Mouse (Mus musculus): ENCODE measurements around the gene Cbx7. TPM values are rescaled to one million over a fixed set of nuclear protein-coding genes. Genes with fewer than 3 reads are reported as not detected.

Cbx7 gene
- polyA plus RNA-seq, 1 experiment from 2014 or later, result 4.8 TPM

- peak overlapping the region; percentile 94 for H3K4me2 ChIP-seq (ENCODE audit: low read length)
- H3K36me3 ChIP-seq (ENCODE audit: control insufficient read depth, insufficient read depth, low read length), result no peaks in the 10 kb centered on the region
- H3K9me3 ChIP-seq (replicated peaks; ENCODE audit: control insufficient read depth, low read length, poor library complexity, severe bottlenecking), result no peaks in the 10 kb centered on the region
- no peak for ATAC-seq
- peaks cover 24% of the 10 kb centered on the region for H3K4me1 ChIP-seq (ENCODE audit: control insufficient read depth, insufficient read depth, low read length)
- peak overlapping the region; percentile 85 for H3K27ac ChIP-seq (ENCODE audit: low read length)
- peak overlapping the region; percentile 81 for H3K4me3 ChIP-seq (ENCODE audit: low read depth, low read length)
- peaks cover 26% of the 10 kb centered on the region for H3K27me3 ChIP-seq (ENCODE audit: control insufficient read depth, insufficient read depth, low read depth, low read length)
- 2% methylated on average over 22 of the region's 36 CpGs for WGBS
- H3K9ac ChIP-seq (ENCODE audit: low read depth, low read length), result peak overlapping the region; percentile 95
These were observed 42.5 kb upstream of the Cbx7 start for GRCm38 (mm10) chr15:80013256-80014030.

GRCm38 (mm10) chr15:80012527-80013201 is 41.7 kb upstream of the Cbx7 start:
- Histone ChIP-seq H3K27me3 (ENCODE audit: control insufficient read depth, insufficient read depth, low read depth, low read length) (peaks cover 26% of the 10 kb centered on the region), H3K4me1 (ENCODE audit: control insufficient read depth, insufficient read depth, low read length) (peaks cover 24% of the 10 kb centered on the region), H3K4me3 (ENCODE audit: low read depth, low read length) (peak overlapping the region; percentile 81), H3K9ac (ENCODE audit: low read depth, low read length) (peak overlapping the region; percentile 95), H3K9me3 (replicated peaks; ENCODE audit: control insufficient read depth, low read length, poor library complexity, severe bottlenecking) (no peaks in the 10 kb centered on the region), H3K27ac (ENCODE audit: low read length) (peak overlapping the region; percentile 85), H3K36me3 (ENCODE audit: control insufficient read depth, insufficient read depth, low read length) (no peaks in the 10 kb centered on the region), H3K4me2 (ENCODE audit: low read length) (peak overlapping the region; percentile 94)
- ATAC-seq, result peak; percentile 80
- under 1% methylated on average over 38 of the region's 60 CpGs for WGBS

- H3K9ac ChIP-seq (ENCODE audit: low read depth, low read length), result peak overlapping the region; percentile 95
- peaks cover 24% of the 10 kb centered on the region for H3K4me1 ChIP-seq (ENCODE audit: control insufficient read depth, insufficient read depth, low read length)
- peak overlapping the region; percentile 85 for H3K27ac ChIP-seq (ENCODE audit: low read length)
- H3K27me3 ChIP-seq (ENCODE audit: control insufficient read depth, insufficient read depth, low read depth, low read length), result peaks cover 26% of the 10 kb centered on the region
- H3K36me3 ChIP-seq (ENCODE audit: control insufficient read depth, insufficient read depth, low read length), result no peaks in the 10 kb centered on the region
- peak; percentile 75 for ATAC-seq
- H3K4me3 ChIP-seq (ENCODE audit: low read depth, low read length), result peak overlapping the region; percentile 81
- H3K4me2 ChIP-seq (ENCODE audit: low read length), result peak overlapping the region; percentile 94
- WGBS, result 1% methylated on average over 49 of the region's 56 CpGs
- no peaks in the 10 kb centered on the region for H3K9me3 ChIP-seq (replicated peaks; ENCODE audit: control insufficient read depth, low read length, poor library complexity, severe bottlenecking)
These were observed 41.0 kb upstream of the Cbx7 start for GRCm38 (mm10) chr15:80011778-80012526.

GRCm38 (mm10) chr15:80011194-80011593 is 40.3 kb upstream of the Cbx7 start:
- ATAC-seq, result no peak
- H3K9ac ChIP-seq (ENCODE audit: low read depth, low read length), result no peak overlapping the region
- H3K4me2 ChIP-seq (ENCODE audit: low read length), result peak overlapping the region; percentile 23; the same call in 1 of the 2 replicates
- 45% methylated on average over 6 of the region's 6 CpGs for WGBS
- H3K36me3 ChIP-seq (ENCODE audit: control insufficient read depth, insufficient read depth, low read length), result no peaks in the 10 kb centered on the region
- peaks cover 24% of the 10 kb centered on the region for H3K4me1 ChIP-seq (ENCODE audit: control insufficient read depth, insufficient read depth, low read length)
- no peak overlapping the region for H3K4me3 ChIP-seq (ENCODE audit: low read depth, low read length)
- peaks cover 22% of the 10 kb centered on the region for H3K27me3 ChIP-seq (ENCODE audit: control insufficient read depth, insufficient read depth, low read depth, low read length)
- H3K9me3 ChIP-seq (replicated peaks; ENCODE audit: control insufficient read depth, low read length, poor library complexity, severe bottlenecking), result no peaks in the 10 kb centered on the region
- no peak overlapping the region for H3K27ac ChIP-seq (ENCODE audit: low read length)

GRCm38 (mm10) chr15:80010182-80010558 is 39.3 kb upstream of the Cbx7 start:
- H3K9ac ChIP-seq (ENCODE audit: low read depth, low read length), result no peak overlapping the region
- H3K4me2 ChIP-seq (ENCODE audit: low read length), result no peak overlapping the region
- H3K27me3 ChIP-seq (ENCODE audit: control insufficient read depth, insufficient read depth, low read depth, low read length), result peaks cover 12% of the 10 kb centered on the region
- no peak overlapping the region for H3K4me3 ChIP-seq (ENCODE audit: low read depth, low read length)
- H3K36me3 ChIP-seq (ENCODE audit: control insufficient read depth, insufficient read depth, low read length), result no peaks in the 10 kb centered on the region
- WGBS, result 38% methylated on average over 5 of the region's 7 CpGs
- no peaks in the 10 kb centered on the region for H3K9me3 ChIP-seq (replicated peaks; ENCODE audit: control insufficient read depth, low read length, poor library complexity, severe bottlenecking)
- ATAC-seq, result no peak
- no peak overlapping the region for H3K27ac ChIP-seq (ENCODE audit: low read length)
- peaks cover 24% of the 10 kb centered on the region for H3K4me1 ChIP-seq (ENCODE audit: control insufficient read depth, insufficient read depth, low read length)

GRCm38 (mm10) chr15:80009421-80010181 is 38.7 kb upstream of the Cbx7 start:
- no peak for ATAC-seq
- Histone ChIP-seq H3K4me2 (ENCODE audit: low read length) (no peak overlapping the region), H3K4me1 (ENCODE audit: control insufficient read depth, insufficient read depth, low read length) (peaks cover 20% of the 10 kb centered on the region), H3K36me3 (ENCODE audit: control insufficient read depth, insufficient read depth, low read length) (no peaks in the 10 kb centered on the region), H3K4me3 (ENCODE audit: low read depth, low read length) (no peak overlapping the region), H3K9me3 (replicated peaks; ENCODE audit: control insufficient read depth, low read length, poor library complexity, severe bottlenecking) (no peaks in the 10 kb centered on the region), H3K9ac (ENCODE audit: low read depth, low read length) (no peak overlapping the region), H3K27ac (ENCODE audit: low read length) (no peak overlapping the region), H3K27me3 (ENCODE audit: control insufficient read depth, insufficient read depth, low read depth, low read length) (peaks cover 8% of the 10 kb centered on the region)
- 60% methylated on average over 12 of the region's 12 CpGs for WGBS

GRCm38 (mm10) chr15:80008461-80008860 is 37.5 kb upstream of the Cbx7 start:
- no peak overlapping the region for H3K4me3 ChIP-seq (ENCODE audit: low read depth, low read length)
- ATAC-seq, result no peak
- H3K9me3 ChIP-seq (replicated peaks; ENCODE audit: control insufficient read depth, low read length, poor library complexity, severe bottlenecking), result no peaks in the 10 kb centered on the region
- H3K27ac ChIP-seq (ENCODE audit: low read length), result no peak overlapping the region
- no peak overlapping the region for H3K9ac ChIP-seq (ENCODE audit: low read depth, low read length)
- H3K36me3 ChIP-seq (ENCODE audit: control insufficient read depth, insufficient read depth, low read length), result no peaks in the 10 kb centered on the region
- H3K4me1 ChIP-seq (ENCODE audit: control insufficient read depth, insufficient read depth, low read length), result peaks cover 9% of the 10 kb centered on the region
- WGBS, result 89% methylated on average over 6 of the region's 6 CpGs
- peaks cover 4% of the 10 kb centered on the region for H3K27me3 ChIP-seq (ENCODE audit: control insufficient read depth, insufficient read depth, low read depth, low read length)
- H3K4me2 ChIP-seq (ENCODE audit: low read length), result no peak overlapping the region

- Histone ChIP-seq H3K27me3 (ENCODE audit: control insufficient read depth, insufficient read depth, low read depth, low read length) (peaks cover 2% of the 10 kb centered on the region), H3K4me2 (ENCODE audit: low read length) (no peak overlapping the region), H3K9ac (ENCODE audit: low read depth, low read length) (no peak overlapping the region), H3K9me3 (replicated peaks; ENCODE audit: control insufficient read depth, low read length, poor library complexity, severe bottlenecking) (no peaks in the 10 kb centered on the region), H3K4me3 (ENCODE audit: low read depth, low read length) (no peak overlapping the region), H3K27ac (ENCODE audit: low read length) (no peak overlapping the region), H3K36me3 (ENCODE audit: control insufficient read depth, insufficient read depth, low read length) (no peaks in the 10 kb centered on the region), H3K4me1 (ENCODE audit: control insufficient read depth, insufficient read depth, low read length) (no peaks in the 10 kb centered on the region)
- no peak for ATAC-seq
- 84% methylated on average over 7 of the region's 7 CpGs for WGBS
These were observed 35.2 kb upstream of the Cbx7 start for GRCm38 (mm10) chr15:80006156-80006555.

All from midbrain, embryonic 16.5 days (tissue).